Mouse (Mus musculus): ENCODE measurements around the gene Spaca4.

The Spaca4 gene

DNA sequence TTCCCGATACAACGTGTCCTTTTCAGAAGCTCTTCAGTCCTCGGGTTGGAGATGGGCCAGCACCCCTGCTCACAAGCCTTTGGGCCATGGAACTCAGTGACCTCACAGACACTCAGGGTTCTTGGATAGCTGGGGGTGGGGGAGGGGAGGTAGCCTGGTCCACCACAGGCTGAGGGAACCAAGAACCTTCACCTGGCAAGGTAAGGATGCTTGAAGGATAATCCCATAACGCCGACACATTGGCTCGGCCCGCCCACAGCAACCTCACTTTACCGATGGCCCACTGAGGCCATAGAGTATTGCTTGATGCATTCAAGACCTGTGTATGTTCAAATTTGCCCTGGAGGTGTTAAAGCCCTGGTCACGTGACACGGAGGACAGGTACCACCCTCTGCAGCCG is at the start of gene Spaca4:
TSS of gene Spaca4 (minus strand) at position 101 of the 400 bp plus-strand sequence.
- DNase-seq (ENCODE audit: low read depth, low spot score) = no peak

DNA sequence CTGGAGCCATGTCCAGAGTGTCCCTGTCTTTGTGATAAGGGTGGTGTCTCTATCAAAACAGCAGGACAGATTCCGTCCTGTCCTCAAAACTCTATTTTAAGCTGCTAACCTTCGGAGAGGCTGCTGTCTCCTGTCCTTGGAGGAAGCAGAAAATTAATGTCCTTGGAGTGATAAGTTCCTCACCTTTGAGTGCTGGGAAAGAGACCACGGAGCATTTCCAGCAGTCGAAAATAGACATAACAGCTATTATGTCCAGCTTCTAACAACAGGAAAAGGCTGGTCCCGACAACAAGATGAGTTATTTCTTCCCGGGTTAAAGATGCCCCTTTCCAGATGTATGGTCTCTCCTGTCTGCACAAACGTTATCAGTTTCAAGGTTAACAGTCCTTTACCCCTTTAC is 49.6 kb upstream of the Spaca4 start:
- no peak for DNase-seq (ENCODE audit: low read depth, low spot score)

DNA sequence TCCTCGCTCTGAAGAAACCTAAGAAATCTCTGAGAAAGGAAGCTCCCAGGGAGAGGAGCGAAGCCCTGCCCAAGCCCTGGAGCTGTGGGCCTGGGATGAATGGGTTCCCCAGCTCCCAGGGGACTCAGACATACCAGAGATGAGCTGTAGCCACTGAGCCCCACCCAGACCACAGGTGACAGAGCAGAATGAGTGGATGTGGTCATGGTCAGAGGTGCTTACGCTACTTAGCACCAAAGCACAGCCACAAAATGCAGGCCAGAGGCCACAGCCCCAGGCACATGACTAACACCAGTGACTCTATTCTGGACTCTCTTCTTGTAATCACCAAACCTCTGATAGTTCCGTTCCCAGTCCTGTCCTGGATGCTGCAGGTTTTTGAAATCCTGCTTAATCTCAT is 45.5 kb upstream of the Spaca4 start:
- no peak for DNase-seq (ENCODE audit: low read depth, low spot score)

DNA sequence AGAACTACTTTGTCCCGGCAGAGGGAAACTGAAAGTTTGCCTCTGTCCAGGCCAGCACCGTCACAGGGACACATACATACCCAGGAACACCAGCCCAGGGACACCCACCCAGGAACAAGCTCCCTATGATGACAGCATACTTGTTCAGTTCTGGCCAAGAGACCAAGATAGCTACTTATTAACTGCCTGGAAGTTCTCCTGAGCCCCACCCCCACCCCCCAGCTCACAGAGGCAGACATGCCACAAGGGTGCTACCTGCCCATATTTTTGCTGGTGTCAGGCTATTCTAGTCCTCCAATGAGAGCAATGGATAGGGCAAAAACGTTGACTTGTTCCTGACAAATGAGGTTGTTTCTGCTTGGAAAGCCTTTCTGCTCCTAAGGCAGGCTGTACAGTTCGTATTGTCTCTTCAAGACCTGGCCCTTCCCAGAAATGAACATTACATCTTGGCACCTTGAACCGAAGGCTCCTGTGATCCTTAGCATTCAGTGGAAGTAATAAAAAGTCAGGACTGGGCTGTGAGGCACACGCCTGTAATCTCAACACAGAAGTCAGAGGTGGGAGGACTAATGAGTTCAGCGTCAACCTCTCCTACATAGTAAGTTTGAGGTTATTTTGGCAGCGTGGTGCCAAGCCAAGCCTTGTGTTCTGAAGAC is 44.9 kb upstream of the Spaca4 start:
- no peak for DNase-seq (ENCODE audit: low read depth, low spot score)

DNA sequence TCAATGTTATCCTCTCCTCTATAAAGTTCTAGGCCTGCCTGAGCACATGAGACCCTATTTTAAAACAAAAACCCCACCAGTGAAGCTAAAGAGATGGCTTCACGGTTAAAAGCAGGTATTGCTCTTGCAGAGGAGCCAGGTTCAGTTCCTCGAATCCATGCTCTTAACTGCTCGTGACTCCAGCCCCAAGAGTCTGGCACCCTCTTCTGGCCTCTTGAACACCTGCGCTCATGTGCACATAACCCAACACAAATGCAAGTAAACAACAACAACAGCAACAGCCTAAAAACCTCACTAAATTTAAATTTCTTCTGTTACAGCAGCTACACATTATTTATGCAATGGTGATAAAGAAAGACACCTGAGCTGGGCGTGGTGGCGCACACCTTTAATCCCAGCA is 41.9 kb upstream of the Spaca4 start:
- no peak for DNase-seq (ENCODE audit: low read depth, low spot score)

DNA sequence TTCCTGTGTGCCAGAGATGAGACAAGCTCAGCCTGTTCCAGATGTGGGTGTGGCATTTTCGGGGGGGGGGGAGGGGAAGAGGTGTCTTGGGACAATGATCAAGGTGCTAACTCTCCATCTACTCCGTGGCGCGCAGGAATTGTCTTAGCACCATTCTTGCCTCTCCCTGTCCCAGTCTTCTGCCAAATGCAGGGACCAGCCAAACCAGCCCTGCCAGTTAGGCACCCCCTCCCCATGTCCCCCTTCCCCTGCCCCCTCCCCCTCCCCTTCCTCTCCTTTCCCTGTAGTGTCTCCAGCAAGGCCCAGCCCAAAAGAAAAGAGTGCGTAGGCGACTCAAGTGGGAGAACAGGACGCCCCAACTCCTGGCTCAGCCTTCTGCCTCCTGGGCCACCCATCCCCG is 41.2 kb upstream of the Spaca4 start:
- no peak for DNase-seq (ENCODE audit: low read depth, low spot score)

DNA sequence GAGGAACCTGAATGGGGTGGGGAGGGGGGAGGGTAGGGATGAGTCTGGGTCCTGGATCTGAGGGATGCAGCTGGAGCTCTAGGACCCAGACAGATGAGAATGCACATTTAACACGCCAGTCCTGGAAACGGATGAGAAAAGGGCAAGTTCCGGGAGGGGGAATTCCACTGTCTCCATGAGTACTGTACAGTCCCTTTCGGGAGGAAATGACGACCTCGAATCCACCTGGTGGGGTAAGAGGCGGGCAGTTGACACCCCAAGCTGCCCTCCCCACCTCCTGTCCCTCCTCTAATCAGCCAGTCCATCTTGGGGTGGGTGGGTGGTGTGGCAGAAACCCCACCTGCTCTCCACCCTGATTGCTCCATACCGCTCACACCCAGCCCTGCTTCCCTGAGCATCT is 40.4 kb upstream of the Spaca4 start:
- no peak for DNase-seq (ENCODE audit: low read depth, low spot score)

DNA sequence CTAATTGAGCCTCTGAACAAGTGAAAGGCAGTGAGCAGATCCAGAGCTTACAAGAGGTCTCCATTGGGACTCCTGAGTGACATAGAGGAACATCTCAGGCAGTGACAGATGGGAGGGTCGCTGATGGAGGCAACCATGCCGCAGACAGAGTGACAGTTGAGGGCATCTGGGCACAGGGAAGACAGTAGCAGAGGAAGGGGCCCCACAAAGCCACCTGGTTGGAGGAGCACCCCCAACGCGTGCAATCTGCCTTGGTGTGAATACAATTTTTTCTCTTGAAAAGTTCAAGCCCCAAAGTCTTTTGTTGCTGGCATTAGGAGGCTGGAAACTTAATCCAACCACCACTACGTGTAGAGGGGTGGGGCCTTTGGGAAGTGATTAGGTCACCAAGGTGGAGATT is 34.5 kb upstream of the Spaca4 start:
- DNase-seq (ENCODE audit: low read depth, low spot score) = no peak

DNA sequence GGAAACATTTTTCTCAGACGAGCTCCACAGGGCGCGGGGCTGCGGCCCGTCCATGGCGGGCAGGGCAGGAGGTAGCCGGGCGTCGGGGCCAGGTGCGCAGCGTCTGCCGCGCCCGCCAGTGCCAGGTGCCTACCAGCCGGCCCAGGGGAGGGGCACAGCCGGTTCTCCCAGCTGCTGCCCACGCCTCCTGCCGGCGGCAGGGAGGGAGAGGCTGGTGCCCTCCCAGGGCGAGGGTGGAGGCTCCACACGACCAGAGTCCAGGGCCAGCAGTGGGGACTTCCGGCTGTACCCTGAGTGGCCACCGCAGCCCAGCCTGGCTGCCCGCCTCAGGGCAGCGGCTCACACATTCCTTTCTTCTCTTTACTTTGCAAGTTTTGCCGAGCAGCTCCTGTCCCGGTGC is 33.8 kb upstream of the Spaca4 start:
- DNase-seq (ENCODE audit: low read depth, low spot score) = no peak

DNA sequence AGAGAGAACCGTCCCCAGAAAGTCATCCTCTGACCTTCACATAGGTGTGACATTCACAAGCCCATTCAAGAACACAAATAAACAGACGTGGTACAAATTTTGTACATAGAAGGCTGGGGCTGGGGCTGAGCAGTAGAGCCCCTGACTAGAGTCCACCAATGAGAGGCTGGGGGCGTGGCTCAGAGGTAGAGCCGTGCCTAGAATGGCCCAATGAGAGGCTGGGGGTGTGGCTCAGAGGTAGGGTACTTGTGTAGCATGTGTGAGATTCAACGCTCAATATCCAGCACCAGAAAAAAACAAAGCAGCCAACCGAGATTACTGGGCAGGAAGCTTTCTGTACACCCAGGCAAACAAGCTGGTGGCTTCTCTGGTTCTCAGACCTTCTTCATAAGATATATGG is 30.1 kb upstream of the Spaca4 start:
- DNase-seq (ENCODE audit: low read depth, low spot score) = no peak

DNA sequence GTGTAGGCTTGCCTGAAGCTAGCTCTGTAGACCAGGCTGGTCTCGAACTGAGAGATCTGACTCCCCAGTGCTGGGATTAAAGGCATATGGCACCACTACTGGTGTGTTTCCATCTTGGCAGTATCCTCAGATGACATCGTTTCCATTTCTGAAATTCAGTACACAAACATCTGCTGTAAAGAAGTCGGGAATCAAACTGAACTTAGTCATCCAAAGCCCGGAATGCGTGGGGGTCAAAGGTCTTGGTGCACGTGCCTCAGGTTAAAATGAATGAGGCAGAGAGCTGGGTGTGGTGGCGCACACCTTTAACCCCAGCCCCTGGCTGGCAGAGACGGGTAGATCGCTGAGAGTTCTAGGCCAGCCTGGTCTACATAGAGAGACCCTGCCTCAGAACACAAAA is 24.5 kb upstream of the Spaca4 start:
- no peak for DNase-seq (ENCODE audit: low read depth, low spot score)

DNA sequence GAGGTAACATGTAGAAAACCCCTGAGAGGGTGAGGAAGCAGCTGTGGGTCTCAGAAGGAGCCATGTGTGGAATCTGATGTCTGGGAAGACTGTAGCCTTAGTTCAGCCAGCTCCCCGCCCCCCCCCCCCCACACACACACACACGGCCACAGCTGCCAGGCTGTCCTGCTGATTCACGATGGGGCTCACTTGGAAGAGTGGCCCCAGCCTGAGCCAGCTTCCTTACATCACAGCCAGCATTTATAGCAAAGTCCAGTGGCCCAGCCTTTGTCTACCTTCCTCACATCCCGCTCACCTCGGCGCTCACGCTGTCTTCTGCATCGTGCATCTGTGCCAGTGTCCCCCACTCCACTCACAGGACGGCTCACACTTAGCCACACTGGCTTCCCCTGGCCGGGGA is 23.8 kb upstream of the Spaca4 start:
- no peak for DNase-seq (ENCODE audit: low read depth, low spot score)

DNA sequence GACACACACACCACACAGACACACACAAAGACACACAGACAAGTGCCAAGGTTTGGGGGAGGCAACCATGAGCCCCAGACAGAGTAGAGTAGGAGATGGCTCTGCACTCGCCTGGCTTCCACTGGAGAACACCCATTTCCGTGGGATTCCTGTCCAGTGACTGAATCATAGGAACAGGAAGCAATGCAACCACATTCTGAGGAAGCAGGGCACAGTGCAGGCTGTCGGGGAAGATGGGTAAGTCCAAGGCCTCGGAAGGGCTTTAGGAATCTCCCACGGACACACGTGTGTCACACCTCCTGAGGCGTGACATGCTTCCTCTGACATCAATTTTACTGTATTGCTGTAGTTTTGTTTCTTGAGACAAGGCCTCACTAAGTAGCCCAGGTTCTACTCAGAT is 22.5 kb upstream of the Spaca4 start:
- DNase-seq (ENCODE audit: low read depth, low spot score) = no peak

DNA sequence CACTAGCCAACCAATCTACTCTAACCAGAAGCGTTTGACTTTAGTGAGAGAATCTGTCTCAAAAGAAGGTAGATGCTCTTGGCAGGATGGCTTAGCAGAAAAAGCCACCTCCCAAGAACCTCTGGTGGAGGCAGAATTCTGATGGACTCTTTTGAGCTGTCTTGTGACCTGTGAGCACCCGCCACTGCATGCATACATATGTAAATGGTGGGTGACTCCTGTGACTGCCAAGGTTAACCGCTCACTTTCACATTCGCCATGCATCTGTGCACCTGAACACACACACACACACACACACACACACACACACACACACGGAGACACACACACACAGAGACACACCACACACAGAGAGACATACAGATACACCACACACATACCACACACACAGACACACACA is 21.8 kb upstream of the Spaca4 start:
- DNase-seq (ENCODE audit: low read depth, low spot score) = no peak

DNA sequence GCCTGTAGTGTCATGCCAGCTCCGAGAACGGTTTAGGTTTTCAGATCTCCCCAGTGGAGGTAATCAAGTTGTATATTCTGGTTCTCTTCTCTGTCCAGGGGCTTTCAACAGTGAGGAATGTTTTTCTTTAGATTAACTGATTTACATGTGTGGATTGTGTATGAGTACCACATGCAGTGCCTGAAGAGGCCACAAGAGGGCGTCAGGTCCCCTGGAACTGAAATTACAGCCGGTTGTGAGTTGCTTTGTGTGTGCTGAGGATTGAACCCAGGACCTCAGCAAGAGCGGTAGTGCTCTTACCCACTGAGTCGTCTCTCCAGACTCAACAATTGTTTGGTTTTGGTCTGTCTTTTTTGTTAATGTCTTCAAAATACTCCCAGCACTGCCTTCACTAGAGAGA is 20.9 kb upstream of the Spaca4 start:
- DNase-seq (ENCODE audit: low read depth, low spot score) = no peak

DNA sequence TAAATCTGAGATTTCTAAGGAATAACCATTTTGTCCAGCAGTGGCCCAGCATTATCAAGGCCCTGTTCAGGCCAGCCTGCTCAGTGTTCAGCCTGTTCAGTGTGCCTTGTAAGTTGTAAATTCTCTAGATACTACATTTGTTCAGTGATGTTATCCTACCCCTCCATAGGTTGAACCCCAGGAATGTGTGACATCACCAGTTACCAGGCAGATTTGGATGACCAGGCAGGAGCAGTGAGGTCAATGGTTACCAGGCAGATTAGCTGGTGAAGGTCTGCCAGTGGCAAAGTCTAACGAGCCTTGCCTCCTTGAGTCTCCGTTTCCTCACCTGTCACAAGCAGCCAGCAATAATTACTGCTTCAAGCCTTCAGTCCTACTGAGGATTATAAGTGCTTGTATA is 18.8 kb upstream of the Spaca4 start:
- no peak for DNase-seq (ENCODE audit: low read depth, low spot score)

DNA sequence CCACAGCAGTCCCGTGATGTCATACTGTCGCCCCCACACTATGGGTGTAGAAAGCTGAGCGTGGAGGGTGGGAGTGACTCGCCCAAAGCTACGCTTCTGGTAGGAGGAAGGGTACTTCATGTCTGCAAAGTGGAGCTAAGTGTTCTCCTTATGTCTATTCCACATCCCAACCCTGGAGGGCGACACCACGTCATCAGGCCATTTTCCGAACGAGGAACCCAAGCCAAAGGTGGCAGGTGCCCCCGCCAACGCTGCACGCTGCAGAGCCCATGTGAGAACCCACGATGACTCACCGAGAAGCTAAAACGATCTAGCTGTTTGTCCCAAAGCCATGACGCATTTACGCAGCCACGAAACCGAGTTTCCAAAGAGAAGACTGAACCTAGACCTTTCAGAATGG is 16.7 kb upstream of the Spaca4 start:
- DNase-seq (ENCODE audit: low read depth, low spot score) = no peak

DNA sequence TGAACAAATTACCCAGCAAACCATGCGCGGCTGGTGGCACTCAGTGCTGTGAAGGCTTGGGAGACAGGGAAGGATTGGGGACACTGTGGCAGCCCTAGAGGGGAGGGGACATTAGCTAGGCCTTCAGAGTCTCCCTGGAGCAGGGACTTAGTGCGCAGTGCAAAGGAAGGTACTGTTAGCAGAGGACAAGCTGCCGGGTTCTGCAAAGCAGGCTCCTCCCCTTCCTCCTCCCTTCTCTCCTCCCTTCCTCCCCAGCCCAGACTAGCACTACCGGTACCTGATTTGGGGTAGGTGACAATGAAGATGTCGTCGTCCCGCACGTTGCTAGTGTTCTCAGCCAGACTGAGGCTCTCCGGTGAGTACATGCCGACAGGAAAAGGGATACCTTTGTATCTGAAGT is 16.2 kb upstream of the Spaca4 start:
- DNase-seq (ENCODE audit: low read depth, low spot score) = no peak

DNA sequence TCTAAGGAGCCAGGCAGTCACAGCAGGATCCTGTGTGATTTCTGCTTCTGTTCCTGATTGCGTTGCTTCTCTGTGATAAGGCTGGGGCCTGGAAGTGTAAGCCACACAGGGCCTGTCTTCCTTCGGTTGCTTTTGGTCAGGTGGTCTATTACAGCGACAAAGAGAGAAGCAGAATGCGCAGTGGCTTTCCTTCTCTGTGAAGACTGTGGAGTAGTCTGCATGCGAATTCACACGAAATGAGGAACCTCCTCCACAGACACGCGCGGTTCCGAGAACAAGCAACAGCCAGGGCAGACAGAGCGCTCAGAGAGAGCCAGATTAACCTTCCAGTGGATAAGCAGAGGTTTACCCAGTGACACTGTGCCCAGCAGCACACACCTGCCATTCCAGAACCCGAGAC is 15.7 kb upstream of the Spaca4 start:
- no peak for DNase-seq (ENCODE audit: low read depth, low spot score)

DNA sequence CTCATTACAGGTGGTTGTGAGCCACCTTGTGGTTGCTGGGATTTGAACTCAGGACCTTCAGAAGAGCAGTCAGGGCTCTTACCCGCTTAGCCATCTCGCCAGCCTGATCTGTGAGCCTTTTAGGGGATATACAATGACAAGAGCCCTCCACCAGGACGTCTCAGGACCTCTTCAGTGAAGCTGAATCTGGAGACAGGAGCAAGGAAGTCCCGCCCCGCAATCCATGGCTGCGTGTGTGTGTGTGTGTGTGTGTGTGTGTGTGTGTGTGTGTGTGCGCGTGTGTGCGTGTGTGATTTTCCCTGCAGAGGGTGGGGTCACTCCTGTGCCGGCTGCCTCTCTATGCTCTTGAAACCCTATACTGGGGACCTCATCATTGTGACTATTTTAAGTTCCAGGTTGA is 14.2 kb upstream of the Spaca4 start:
- no peak for DNase-seq (ENCODE audit: low read depth, low spot score)

DNA sequence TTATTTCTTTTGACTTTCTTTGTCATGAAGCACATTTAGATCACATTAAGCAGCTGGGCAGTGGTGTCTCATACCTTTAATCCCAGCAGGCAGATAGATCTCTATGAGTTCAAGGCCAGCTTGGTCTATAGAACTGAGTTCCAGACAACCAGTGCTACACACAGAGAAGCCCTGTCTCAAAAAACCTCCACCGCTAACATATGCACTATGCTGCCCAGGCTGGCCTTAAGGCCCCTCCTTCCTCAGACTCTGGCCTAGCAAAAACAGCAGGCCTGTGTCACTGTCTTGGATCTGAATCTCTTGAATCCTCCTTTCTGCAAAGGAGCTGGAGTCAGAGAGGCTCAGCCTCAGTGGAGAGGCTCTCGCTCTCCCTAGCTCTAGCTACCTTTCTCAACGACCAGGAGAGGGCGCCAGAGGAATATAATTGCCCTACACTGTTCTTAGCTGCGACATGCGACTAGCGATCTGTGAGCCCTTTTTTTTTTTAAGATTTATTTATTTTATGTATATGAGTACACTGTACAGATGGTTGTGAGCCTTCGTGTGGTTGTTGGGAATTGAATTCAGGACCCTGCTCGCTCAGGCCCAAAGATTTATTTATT is 13.7 kb upstream of the Spaca4 start:
- peak; percentile 73 for DNase-seq (ENCODE audit: low read depth, low spot score)

DNA sequence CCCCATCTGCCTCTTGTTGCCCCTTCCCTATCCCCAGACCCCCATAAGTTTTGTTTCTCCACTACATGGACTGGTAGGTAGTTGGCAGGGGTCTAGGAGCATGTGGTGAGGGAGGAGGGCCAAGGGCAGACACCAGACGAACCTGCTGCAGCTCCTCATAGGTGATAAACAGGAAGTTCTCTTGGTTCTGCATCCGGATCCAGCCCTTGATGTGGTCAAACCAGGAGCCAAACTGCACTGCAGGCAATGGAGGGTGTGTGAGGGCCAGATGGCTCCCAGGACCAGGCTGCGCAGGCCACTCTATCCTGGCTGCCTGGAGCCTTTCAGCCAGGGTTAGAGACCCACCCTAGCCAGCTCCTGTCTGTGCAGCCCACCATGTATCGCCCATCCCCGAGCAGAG is 7.9 kb upstream of the Spaca4 start:
- no peak for DNase-seq (ENCODE audit: low read depth, low spot score)

DNA sequence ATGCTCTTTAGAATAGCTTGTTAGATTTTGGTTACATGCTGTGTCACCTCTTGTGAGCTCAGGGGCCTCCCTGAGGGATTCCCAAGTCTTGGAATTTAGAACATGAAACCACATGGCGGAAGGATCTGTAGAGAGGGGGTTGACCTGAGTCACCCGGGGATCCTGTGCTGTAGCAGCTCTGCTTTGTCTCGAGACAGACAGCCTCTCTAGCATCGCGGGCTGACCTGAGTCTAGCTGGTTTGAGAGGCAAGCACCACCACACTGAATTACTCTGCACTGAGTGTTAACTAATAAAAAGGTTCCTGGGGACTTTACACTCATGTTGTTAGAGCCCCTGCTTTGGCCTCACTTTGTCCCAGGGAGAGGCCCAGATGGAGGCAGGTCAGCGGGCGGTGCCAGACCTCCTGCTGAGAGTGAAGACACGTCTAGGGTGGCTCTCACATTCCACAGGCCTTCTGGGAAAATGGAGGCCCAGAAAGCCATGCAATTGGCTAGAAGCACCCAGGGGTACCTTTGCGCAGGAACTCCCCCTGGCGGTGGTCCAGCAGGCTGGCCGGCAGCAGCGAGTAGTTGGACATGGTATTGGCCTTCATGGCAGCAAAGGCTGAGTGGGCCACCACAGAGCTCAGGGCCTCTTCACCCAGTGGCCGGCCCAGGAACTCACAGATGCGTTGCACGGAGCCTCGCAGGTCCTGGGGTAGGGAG is 5.3 kb upstream of the Spaca4 start:
- no peak for DNase-seq (ENCODE audit: low read depth, low spot score)

All from brain, embryonic 18.5 days (tissue).